Mouse (Mus musculus): ENCODE measurements around the gene Bmp4. TPM values are rescaled to one million over a fixed set of nuclear protein-coding genes. Genes with fewer than 3 reads are reported as not detected.

The Bmp4 gene
- polyA plus RNA-seq, 1 experiment: 4.9 TPM

- TF ChIP-seq CTCF (IDR thresholded peaks at IDR 0.05; ENCODE audit: borderline replicate concordance, insufficient read depth, low read depth, low read length): no peak
- TF ChIP-seq POLR2A (IDR thresholded peaks at IDR 0.05; ENCODE audit: borderline replicate concordance, insufficient read depth, low read length): no peak
- no peak overlapping the region for H3K4me3 ChIP-seq (replicated peaks; ENCODE audit: insufficient read depth, low read depth, low read length)
- no peaks in the 10 kb centered on the region for H3K4me1 ChIP-seq (ENCODE audit: control insufficient read depth, insufficient read depth, low read length)
- no peak for DNase-seq
- WGBS: 82% methylated on average over 6 of the region's 6 CpGs
- no peak overlapping the region for H3K27ac ChIP-seq (ENCODE audit: insufficient read depth, low read length)
- peaks cover 9% of the 10 kb centered on the region; the same call in 1 of the 2 replicates for H3K27me3 ChIP-seq (ENCODE audit: control insufficient read depth, insufficient read depth, low read length)
Observed at GRCm38 (mm10) chr14:46391621-46392170, 1.2 kb upstream of the Bmp4 start.

- Histone ChIP-seq H3K4me1 (ENCODE audit: control insufficient read depth, insufficient read depth, low read length) (0 out of 2 replicates have a peak, but pooled peaks cover 4% of the 10 kb centered on the region), H3K27ac (ENCODE audit: insufficient read depth, low read length) (no peak overlapping the region), H3K4me3 (replicated peaks; ENCODE audit: insufficient read depth, low read depth, low read length) (no peak overlapping the region), H3K27me3 (ENCODE audit: control insufficient read depth, insufficient read depth, low read length) (peaks cover 15% of the 10 kb centered on the region; the same call in 1 of the 2 replicates)
- whole genome bisulfite sequencing: 8% methylated on average over 24 of the region's 24 CpGs
- DNase-seq: no peak
- TF ChIP-seq CTCF (IDR thresholded peaks at IDR 0.05; ENCODE audit: borderline replicate concordance, insufficient read depth, low read depth, low read length) (no peak), POLR2A (IDR thresholded peaks at IDR 0.05; ENCODE audit: borderline replicate concordance, insufficient read depth, low read length) (no peak)
Observed at GRCm38 (mm10) chr14:46389438-46390248, 826 bp downstream of the Bmp4 start.

GRCm38 (mm10) chr14:46388636-46389035 lies 1.8 kb downstream of the Bmp4 start:
- TF ChIP-seq CTCF (IDR thresholded peaks at IDR 0.05; ENCODE audit: borderline replicate concordance, insufficient read depth, low read depth, low read length) (no peak), POLR2A (IDR thresholded peaks at IDR 0.05; ENCODE audit: borderline replicate concordance, insufficient read depth, low read length) (no peak)
- DNase-seq: no peak
- Histone ChIP-seq H3K27ac (ENCODE audit: insufficient read depth, low read length) (no peak overlapping the region), H3K27me3 (ENCODE audit: control insufficient read depth, insufficient read depth, low read length) (peaks cover 15% of the 10 kb centered on the region; the same call in 1 of the 2 replicates), H3K4me1 (ENCODE audit: control insufficient read depth, insufficient read depth, low read length) (0 out of 2 replicates have a peak, but pooled peaks cover 4% of the 10 kb centered on the region), H3K4me3 (replicated peaks; ENCODE audit: insufficient read depth, low read depth, low read length) (no peak overlapping the region)
- WGBS: 1% methylated on average over 27 of the region's 27 CpGs

GRCm38 (mm10) chr14:46387821-46388481 lies 2.5 kb downstream of the Bmp4 start:
- TF ChIP-seq POLR2A (IDR thresholded peaks at IDR 0.05; ENCODE audit: borderline replicate concordance, insufficient read depth, low read length) (no peak), CTCF (IDR thresholded peaks at IDR 0.05; ENCODE audit: borderline replicate concordance, insufficient read depth, low read depth, low read length) (no peak)
- Histone ChIP-seq H3K4me1 (ENCODE audit: control insufficient read depth, insufficient read depth, low read length) (0 out of 2 replicates have a peak, but pooled peaks cover 4% of the 10 kb centered on the region), H3K4me3 (replicated peaks; ENCODE audit: insufficient read depth, low read depth, low read length) (peak overlapping the region; percentile 15), H3K27ac (ENCODE audit: insufficient read depth, low read length) (no peak overlapping the region), H3K27me3 (ENCODE audit: control insufficient read depth, insufficient read depth, low read length) (peaks cover 15% of the 10 kb centered on the region; the same call in 1 of the 2 replicates)
- no peak for DNase-seq
- WGBS: 2% methylated on average over 41 of the region's 41 CpGs

- no peak overlapping the region for H3K27ac ChIP-seq (ENCODE audit: insufficient read depth, low read length)
Observed at GRCm38 (mm10) chr14:46387357-46387671, 3.2 kb downstream of the Bmp4 start.

GRCm38 (mm10) chr14:46386478-46387356 lies 3.8 kb downstream of the Bmp4 start:
- no peak for DNase-seq
- Histone ChIP-seq H3K4me3 (replicated peaks; ENCODE audit: insufficient read depth, low read depth, low read length) (no peak overlapping the region), H3K27ac (ENCODE audit: insufficient read depth, low read length) (no peak overlapping the region), H3K27me3 (ENCODE audit: control insufficient read depth, insufficient read depth, low read length) (peaks cover 15% of the 10 kb centered on the region; the same call in 1 of the 2 replicates), H3K4me1 (ENCODE audit: control insufficient read depth, insufficient read depth, low read length) (peaks cover 4% of the 10 kb centered on the region; the same call in 1 of the 2 replicates)
- no peak for TF ChIP-seq POLR2A (IDR thresholded peaks at IDR 0.05; ENCODE audit: borderline replicate concordance, insufficient read depth, low read length)
- WGBS: 2% methylated on average over 28 of the region's 28 CpGs

More at GRCm38 (mm10) chr14:46387357-46387671, 3.2 kb downstream of the Bmp4 start:
- peak overlapping the region; percentile 3 for H3K4me3 ChIP-seq (replicated peaks; ENCODE audit: insufficient read depth, low read depth, low read length)
- no peak for TF ChIP-seq CTCF (IDR thresholded peaks at IDR 0.05; ENCODE audit: borderline replicate concordance, insufficient read depth, low read depth, low read length)
- TF ChIP-seq POLR2A (IDR thresholded peaks at IDR 0.05; ENCODE audit: borderline replicate concordance, insufficient read depth, low read length): no peak
- DNase-seq: no peak
- H3K4me1 ChIP-seq (ENCODE audit: control insufficient read depth, insufficient read depth, low read length): 0 out of 2 replicates have a peak, but pooled peaks cover 4% of the 10 kb centered on the region
- WGBS: under 1% methylated on average over 27 of the region's 27 CpGs
- peaks cover 15% of the 10 kb centered on the region; the same call in 1 of the 2 replicates for H3K27me3 ChIP-seq (ENCODE audit: control insufficient read depth, insufficient read depth, low read length)
